Mouse (Mus musculus) cortical plate, adult 2 months (tissue): Measurements from ENCODE around the gene Zbtb8os. TPM values are rescaled to one million over a fixed set of nuclear protein-coding genes. Genes with fewer than 3 reads are reported as not detected.

ENCODE experiments used
- H3K27ac ChIP-seq: fragments of 200-500 bp; 2 replicates; pipeline ENCODE4 v1.5.1; 2012; ENCODE audit warnings: low read length, control low read depth, inconsistent platforms; ENCODE audit not compliant: insufficient read depth
- H3K4me1 ChIP-seq: fragments of 200-500 bp; 2 replicates; pipeline ENCODE4 v1.6.1; 2011; ENCODE audit warnings: low read length; ENCODE audit not compliant: control insufficient read depth, insufficient read depth
- H3K4me3 ChIP-seq: fragments of 200-500 bp; 2 replicates; pipeline ENCODE4 v1.5.1; 2011; ENCODE audit warnings: mild to moderate bottlenecking, low read length, control low read depth; ENCODE audit not compliant: insufficient read depth
- CTCF ChIP-seq: fragments of 200-500 bp; IDR thresholded peaks from 2 replicates; pipeline ENCODE4 v1.5.1; 2011; ENCODE audit warnings: mild to moderate bottlenecking, control low read depth, low read length; ENCODE audit not compliant: insufficient read depth; ENCODE audit errors: extremely low read depth
- POLR2A ChIP-seq: fragments of 200-500 bp; IDR thresholded peaks from 2 replicates; pipeline ENCODE4 v1.6.1; 2011; ENCODE audit warnings: mild to moderate bottlenecking, low read length, control low read depth; ENCODE audit not compliant: insufficient read depth; ENCODE audit errors: extremely low read depth
- polyA plus RNA-seq: library from polyadenylated mRNA; depleted of rRNA; stranded (reverse); fragments of >200 nt; gene quantifications from 2 replicates; pipeline ENCODE4 v1.2.3, GENCODE M21; 2012

Gene Zbtb8os
- polyA plus RNA-seq, 1 experiment: 31.5 TPM

DNA sequence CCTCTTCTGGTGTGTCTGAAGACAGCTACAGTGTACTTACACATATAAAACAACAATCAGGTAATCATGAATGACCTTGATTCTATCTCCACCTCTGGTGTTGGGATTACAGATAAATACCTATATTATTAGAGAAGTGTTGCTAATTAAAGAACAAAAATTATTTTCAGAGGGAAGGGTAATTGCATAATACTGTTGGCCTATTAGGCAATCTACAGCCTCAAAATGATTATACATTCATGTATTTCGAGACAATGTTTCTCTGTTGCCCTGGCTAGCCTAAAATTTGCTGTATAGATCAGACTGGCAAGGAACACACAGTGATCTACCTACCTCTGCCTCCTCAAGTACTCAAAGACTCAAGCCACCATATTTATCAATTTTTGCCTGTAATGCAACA is 12.0 kb upstream of the Zbtb8os start:
- Histone ChIP-seq H3K27ac (no peak overlapping the region), H3K4me3 (no peak overlapping the region), H3K4me1 (peaks cover 5% of the 10 kb centered on the region; the same call in 1 of the 2 replicates)
- TF ChIP-seq POLR2A (no peak), CTCF (no peak)

DNA sequence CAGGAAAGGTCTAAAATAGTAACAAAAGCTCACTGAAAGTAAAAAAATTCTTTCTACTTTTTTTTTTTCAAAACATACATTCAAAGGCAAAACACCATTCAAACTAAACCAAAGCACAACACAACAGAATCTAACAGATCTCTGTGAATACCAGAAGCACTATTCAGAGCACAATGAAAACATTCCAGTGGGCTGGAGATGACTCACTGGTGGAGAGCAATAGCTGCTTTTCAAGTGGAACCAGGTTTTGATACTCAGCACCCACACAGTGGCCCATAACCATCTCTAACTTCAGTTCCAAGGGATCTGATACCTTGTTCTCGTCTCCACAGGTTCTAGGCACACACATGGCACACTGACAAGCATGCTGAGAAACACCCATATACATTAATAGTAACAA is 10.7 kb upstream of the Zbtb8os start:
- H3K4me3 ChIP-seq: no peak overlapping the region
- no peak overlapping the region for H3K27ac ChIP-seq
- no peak for TF ChIP-seq CTCF
- no peak for TF ChIP-seq POLR2A
- peaks cover 5% of the 10 kb centered on the region; the same call in 1 of the 2 replicates for H3K4me1 ChIP-seq

DNA sequence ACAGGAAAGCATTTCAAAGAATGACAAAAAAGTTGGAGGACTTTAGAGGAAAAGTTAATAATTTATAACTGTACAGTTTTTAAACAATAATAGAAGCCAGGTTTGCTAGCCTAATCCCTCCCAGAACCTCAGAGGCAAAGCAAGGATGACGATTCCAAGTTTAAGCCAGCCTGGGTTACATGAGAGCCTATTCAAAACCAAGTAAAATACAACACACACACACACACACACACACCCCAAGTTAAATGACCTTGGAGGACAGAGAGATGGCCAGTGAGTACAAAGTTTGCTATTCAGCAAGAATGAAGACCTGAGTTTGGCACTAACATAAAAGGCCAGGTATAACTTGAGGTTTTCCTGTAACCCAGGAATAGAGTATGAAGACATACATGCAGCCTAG is 9.3 kb upstream of the Zbtb8os start:
- Histone ChIP-seq H3K27ac (no peak overlapping the region), H3K4me1 (peaks cover 5% of the 10 kb centered on the region; the same call in 1 of the 2 replicates), H3K4me3 (no peak overlapping the region)
- TF ChIP-seq POLR2A (no peak), CTCF (no peak)

DNA sequence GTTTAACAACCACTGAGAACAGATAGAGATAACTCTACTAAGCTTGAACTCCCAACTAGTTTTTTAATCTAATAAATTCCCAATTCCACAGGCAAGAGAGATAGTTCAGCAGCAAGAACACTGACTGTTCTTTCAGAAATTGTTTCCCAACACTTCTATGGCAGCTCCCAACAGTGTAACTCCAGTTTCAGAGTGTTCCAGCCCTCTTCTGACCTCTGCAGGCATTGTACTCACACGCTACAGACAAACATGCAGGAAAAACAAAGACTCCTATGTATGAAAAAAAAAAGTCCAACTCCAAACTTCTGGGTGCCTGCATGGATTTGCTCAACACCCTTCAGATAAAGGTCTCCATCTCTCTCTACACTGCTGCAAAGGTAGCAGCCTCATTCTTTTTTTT is 2.6 kb upstream of the Zbtb8os start:
- peaks cover 2% of the 10 kb centered on the region for H3K4me1 ChIP-seq
- no peak for TF ChIP-seq CTCF
- TF ChIP-seq POLR2A: no peak
- H3K27ac ChIP-seq: no peak overlapping the region
- H3K4me3 ChIP-seq: no peak overlapping the region

DNA sequence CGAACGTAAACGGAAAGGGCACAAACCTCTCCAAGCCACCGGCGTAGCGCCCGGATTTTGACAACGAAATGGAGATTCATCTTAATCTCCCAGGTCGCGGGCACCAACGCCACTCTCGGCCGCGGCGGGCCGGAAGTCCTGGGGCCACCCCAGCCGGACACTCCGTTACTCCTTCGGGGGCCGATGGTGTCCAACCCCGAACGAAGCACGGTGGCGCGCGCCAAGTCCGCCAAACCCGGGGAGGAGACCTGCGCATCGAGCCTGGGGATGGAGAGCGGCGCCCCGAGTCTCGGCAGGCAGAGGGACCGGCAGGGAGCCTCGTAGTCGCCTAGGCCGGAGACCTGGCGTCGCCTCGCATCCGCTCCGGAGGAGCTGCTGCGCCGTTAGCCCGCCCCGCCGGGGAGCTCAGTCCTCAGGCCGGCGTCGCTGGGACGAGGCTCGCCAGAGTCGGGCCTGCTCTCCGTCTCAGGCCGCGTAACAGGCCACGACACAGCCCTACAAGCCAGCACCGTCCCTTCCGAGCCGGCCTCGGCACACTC is 749 bp upstream of the Zbtb8os start:
- Histone ChIP-seq H3K27ac (peak overlapping the region; percentile 91), H3K4me3 (peak overlapping the region; percentile 71), H3K4me1 (peaks cover 2% of the 10 kb centered on the region)
- TF ChIP-seq CTCF (no peak), POLR2A (no peak)

DNA sequence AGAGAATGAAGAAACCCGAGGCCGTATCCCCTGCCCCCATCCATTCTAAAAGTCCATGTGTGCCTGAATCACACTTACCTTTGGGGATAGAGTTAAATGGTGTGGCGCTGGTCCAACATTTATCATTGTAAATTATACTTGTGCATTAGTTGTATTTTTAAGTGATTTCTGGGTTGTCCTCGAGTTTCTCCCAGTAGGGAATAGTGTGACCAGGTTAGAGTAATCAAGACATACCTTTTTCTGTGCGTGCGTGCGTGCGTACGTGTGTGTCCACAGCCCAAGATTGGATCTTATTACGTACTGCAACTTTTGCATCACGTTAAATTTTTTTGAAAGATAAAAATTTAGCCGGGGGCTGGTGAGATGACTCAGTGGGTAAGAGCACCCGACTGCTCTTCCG is 796 bp downstream of the Zbtb8os start:
- H3K27ac ChIP-seq: no peak overlapping the region
- H3K4me3 ChIP-seq: peak overlapping the region; percentile 71
- H3K4me1 ChIP-seq: peaks cover 2% of the 10 kb centered on the region
- no peak for TF ChIP-seq POLR2A
- no peak for TF ChIP-seq CTCF

DNA sequence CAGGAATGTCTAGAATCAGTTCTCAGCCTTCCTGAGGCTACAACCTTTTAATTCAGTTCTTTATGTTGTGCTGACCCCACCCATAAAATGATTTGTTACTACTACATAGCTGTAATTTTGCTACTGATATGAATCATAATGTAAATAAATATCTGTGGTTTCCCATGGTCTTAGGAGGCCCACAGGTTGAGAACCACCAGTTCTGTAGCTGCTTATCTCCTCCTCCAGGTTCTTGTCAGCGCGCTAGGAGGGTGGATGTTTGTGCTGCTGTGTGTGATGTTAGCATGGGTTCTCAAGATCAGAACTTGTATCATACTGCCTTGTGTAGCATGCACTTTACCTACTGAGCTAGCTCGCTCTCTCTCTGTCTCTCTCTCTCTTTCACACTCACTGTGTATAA is 4.2 kb downstream of the Zbtb8os start:
- no peak overlapping the region for H3K4me3 ChIP-seq
- H3K27ac ChIP-seq: no peak overlapping the region
- H3K4me1 ChIP-seq: no peaks in the 10 kb centered on the region
- TF ChIP-seq POLR2A: no peak
- no peak for TF ChIP-seq CTCF

DNA sequence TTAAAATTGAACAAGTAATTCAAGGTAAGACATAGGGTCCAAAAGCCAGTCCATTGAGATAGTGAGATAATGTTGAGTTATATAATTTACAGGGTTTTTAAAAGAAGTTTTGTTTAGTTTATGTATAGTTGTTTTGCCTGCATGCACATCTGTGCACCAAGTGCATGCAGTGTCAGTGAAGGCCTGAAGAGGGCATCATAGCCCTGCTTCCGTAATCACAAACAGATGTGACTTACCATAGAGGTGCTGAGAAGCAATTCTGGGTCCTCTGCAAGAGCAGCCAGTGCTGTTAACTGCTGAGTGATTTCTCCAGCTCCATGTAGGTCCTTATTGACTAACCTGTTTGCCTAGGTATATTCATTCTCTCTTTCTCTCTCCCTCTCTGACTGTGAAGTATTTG is 6.4 kb downstream of the Zbtb8os start:
- Histone ChIP-seq H3K4me3 (no peak overlapping the region), H3K4me1 (0 out of 2 replicates have a peak, but pooled peaks cover 2% of the 10 kb centered on the region), H3K27ac (no peak overlapping the region)
- TF ChIP-seq CTCF: no peak
- no peak for TF ChIP-seq POLR2A

DNA sequence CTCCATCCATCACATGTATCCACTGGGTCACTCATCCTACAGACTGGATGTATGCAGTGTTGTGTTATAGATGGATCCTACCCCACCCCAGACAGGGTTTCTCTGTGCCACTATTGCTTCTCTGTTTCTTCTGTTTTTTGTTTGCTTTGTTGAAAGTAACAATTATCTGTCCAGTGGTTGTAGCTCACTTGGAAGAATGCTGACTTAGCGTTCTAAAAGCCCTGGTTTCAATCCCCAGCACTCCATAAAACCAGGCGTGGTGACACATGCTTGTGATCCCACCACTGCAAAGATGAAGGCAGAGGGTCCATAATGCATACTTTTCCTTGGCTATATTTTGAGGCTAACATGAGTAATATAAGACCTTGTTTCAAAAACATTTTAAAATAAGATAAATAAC is 7.2 kb downstream of the Zbtb8os start:
- no peak overlapping the region for H3K4me3 ChIP-seq
- H3K4me1 ChIP-seq: 0 out of 2 replicates have a peak, but pooled peaks cover 2% of the 10 kb centered on the region
- TF ChIP-seq POLR2A (no peak), CTCF (no peak)
- H3K27ac ChIP-seq: no peak overlapping the region

DNA sequence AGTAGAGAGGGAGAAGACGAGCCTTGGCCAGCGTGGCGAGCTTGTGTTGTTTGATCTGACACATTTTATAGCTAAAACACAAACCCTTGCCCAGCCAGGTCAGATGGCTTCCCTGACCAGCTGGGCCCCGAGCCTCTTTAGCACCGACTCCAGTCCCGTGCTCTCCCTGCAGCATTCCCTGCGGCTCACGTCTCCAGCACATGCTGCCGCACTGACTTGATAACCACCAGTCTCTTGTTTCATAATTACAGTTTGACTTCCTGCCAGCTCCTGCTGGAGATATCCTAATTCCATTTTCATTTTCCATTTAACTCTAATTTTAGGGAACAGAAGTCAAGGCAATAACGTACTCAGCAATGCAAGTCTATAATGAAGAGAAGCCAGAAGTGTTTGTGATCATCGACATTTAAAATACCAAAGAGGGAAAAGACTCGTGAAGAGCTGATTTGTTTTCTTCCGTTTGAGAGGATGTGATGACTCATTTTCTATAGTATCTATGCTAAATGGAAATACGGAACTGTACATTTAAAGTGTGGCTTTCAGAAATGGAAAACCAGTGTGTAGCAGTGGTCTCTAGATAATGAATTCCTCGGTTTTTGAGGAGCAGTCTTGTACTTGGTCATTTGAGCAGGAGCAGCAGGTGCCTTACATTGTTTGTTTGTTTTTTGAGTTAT is 11.1 kb downstream of the Zbtb8os start:
- TF ChIP-seq POLR2A (no peak), CTCF (no peak)
- no peak overlapping the region for H3K4me3 ChIP-seq
- H3K4me1 ChIP-seq: 0 out of 2 replicates have a peak, but pooled peaks cover 2% of the 10 kb centered on the region
- peak overlapping the region; percentile 45; the same call in 1 of the 2 replicates for H3K27ac ChIP-seq

DNA sequence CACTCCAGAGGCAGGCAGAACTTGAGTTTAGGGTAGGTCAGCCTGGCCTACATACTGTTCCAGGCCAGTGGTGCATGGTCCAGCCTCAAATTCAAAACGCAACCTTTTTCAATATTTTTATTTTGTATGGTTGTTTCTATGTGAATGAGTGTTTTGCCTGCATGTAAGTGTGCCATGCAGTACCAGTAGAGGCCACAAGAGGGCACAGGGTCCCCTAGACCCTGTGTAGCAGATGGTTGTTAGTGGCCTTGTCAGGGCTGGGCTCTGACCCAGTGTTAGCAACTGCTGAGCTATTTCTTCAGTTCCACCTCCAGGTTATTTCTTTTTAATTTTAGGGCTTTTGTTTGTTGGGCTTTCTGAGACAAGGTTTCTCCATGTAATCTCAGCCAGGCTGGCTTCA is 15.1 kb downstream of the Zbtb8os start:
- no peak overlapping the region for H3K27ac ChIP-seq
- H3K4me3 ChIP-seq: no peak overlapping the region
- peaks cover 4% of the 10 kb centered on the region; the same call in 1 of the 2 replicates for H3K4me1 ChIP-seq
- TF ChIP-seq POLR2A (no peak), CTCF (peak; percentile 84)
